Mouse (Mus musculus) skeletal muscle tissue, adult 2 months (tissue): ENCODE data around the gene Cdk18.

Experiments used
- DNase-seq: peaks from one replicate; pipeline ENCODE4 v3.0.0-alpha.2; 2012; ENCODE audit warnings: low read depth, low spot score

Cdk18 gene

DNA sequence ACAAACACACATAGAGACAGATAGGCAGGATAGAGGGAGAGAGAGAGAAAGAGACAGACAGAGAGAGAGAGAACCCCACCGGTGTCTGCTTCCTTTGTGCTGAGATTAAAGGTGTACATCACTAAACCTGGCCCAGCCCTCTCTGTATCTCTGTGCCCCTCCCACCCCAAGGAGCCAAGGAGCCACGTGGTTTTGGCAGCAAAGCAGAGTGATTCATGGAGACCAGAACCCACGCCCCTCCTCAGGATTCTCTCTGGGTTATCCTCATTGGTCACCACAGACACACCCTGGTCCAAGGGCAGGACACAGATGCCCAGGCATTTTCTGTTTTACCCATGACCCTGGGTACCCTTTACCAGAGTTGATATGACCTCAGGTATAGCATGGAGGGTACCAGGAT, 26.4 kb downstream of the Cdk18 start:
- DNase-seq, result no peak

DNA sequence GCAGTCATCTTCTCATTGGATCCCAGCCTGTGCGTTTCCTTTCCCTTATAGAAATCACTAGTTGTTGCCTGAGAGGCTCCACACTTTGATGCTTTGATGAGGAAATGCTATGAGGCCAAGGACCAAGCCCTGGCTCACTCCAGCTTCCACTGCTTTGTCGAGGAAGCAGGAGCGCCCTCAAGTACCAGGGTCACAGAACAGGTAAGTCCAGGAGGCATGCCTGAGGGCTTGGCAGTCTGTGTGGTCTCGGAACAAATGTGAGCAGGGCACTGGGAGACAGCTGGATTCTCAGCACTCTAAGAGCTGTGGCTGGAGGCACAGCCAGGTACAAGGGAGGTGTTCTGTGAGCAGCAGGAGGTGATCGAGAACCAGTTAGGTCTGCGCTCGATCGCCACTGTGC, 27.1 kb downstream of the Cdk18 start:
- DNase-seq, result no peak

DNA sequence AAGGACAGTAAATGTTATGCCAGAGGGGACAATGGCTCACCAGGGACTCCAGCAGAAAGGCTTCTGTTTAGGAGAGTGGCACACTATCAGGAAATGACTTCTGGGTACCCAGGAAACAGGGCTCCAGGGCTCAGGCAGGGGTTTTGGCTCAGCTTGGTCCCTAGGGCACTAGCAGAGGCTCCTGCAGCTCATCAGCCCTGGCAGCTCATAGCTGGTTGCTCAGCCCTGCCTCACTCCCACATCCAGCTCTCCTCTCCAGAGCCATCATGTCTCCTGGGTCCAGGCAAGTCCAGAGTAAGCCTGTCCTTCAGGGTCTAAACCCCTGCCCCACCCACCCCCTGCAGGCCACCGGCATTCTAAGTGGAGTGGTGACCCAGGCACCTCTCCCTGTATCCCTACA, 28.1 kb downstream of the Cdk18 start:
- no peak for DNase-seq

DNA sequence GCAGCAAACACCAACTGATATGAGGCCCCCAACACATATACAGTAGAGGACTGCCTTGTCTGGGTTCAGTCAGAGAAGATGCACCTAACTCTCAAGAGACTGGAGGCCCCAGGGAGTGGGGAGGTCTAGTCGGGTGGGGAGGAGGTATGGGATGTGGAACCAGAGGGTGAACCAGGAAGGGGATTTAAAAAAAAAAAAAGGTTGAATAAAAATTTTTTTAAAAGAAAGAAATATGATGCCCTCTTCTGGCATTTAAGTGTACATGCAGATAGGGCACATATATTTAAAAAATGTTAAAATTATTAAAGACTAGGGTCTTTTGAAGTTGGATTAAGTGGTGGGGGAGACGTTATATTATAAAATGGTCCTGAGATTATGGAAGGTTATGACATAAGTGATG, 30.1 kb downstream of the Cdk18 start:
- DNase-seq, result no peak

DNA sequence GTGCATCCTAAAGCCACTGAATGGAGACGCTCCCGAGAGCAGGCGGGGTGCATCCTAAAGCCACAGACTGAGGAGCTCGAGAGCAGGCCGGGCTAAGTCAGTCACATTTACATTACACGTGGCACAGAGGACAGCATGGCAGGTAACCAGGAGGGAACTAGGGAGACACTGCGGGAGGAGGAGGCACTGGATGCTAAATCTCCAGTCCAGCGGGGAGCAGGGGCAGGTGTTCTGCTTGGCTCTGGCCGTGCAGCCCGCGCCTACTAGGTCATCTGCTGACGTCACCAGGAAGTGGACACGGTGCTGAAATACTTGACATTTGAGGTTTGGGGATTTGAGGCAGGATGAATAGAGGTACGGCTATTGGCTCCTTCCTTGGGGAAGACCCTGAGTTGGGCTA, 35.1 kb downstream of the Cdk18 start:
- DNase-seq, result no peak

DNA sequence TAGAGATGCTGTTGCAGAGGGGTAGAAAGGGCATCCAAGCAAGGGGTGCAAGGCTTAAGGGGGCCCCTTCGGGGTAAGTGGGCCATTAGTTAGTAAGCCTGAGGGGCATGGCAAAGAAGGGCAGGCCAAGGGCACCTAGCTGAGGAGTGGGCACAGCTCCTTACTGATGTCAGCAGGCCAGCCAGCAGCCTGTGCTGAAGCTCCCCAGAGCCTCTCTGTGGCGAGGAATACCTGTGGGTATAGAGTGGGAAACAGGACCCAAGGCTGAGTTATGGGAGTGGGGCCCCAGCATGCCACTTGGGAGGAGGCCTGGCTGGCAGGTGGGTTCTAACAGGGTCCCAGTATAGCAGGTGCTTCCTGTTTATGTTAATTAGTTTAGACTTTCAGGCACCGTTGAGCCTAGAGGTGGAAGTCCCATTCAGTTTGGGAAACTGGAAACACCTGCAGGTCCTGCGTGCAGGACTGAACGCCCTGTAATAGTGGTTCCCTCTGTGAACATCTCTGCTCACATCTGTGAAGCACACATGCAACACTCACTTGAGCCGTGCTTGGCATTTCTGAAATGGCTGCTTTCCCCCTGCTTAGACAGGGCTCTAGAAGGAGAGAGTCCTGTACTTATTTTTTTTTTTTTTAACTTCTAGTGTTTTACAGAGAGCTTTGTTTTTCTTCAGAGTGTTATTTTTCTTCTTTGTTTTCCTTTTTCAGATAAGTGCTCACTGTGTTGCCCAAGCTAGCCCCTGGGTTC, 37.4 kb downstream of the Cdk18 start:
- no peak for DNase-seq

DNA sequence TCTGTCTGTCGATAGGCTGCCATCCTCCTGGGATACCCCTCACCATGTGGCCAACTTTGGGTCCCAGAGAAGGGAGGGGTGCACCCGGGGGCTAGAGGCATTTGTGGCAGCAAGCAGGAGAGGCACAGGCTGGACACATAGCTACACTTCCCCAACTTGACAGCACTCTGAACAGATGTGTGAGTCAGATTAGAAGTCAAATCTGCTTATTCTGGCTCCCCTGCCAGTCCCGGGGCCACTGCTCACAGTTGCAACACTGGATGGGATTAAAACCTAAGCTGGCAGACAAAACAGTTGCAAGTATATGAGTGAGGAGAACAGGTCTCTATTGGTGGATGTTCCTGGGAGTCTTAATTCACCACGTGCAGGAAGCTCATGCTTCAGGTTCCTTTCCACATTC, 39.7 kb downstream of the Cdk18 start:
- no peak for DNase-seq

DNA sequence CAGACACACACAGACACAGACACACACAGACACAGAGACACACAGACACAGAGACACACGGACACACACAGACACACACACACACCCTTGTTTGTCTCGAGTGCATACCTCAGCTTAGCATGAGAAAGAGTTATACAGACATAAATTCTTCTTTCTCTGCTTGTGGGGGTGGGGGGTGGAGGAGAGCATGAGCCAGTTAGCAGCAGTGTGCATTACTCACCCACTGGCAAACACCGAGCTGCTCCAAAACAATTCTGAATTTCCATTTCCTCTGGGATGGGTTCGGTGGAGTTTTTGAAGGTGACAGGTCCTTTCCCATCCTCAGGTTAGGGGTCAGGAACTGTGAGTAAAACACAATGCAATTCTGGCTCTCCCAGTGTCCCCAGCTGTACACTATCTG, 40.5 kb downstream of the Cdk18 start:
- no peak for DNase-seq

DNA sequence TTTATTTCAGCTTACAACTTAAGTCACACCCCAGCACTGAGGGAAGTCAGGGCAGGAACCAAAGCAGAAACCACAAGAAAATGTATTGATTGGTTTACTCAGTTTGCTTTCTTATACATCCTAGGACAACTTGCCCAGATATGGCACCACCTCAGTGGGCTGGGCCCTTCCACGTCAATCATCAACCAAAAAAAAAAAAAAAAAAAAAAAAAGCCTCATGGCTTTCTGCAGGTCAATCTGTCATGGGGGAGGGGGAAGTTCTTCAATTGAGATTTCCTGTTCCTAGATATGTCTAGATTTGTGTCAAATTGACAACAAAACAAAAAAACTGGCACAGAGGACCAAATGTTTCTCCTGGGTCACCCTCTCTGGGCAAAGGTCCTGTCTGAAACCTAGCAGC, 41.4 kb downstream of the Cdk18 start:
- no peak for DNase-seq

DNA sequence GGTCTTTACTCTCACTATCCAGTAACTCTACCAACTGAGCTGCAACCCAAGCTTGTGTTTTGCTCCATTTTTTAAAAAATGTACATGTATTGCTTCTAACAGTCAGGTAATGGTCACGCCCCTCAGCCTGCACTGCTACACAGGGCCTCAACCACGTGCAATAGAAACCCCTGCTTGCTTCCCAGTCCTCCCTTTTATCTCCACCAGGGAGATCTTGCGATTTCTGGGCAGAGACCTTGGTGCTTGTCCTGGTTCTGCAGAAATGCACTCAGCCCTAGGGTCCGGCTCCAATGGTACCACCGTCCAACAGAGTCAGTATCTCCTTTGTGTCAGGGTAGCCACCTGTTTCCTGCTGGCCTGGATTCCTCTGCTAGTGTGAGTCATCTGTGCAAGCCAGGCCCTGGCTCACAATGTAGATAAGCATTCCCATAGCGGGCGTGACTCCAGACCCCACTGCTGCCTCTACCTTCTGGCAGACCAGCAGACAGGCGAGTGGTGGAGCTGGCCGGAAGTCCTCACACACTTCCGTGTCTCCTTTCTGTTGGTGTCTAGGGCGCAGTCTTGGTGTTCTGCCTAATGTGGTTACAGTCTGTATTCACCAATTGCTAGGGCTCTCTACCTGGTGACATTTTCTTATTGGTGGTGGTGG, 44.0 kb downstream of the Cdk18 start:
- peak; percentile 16 for DNase-seq

DNA sequence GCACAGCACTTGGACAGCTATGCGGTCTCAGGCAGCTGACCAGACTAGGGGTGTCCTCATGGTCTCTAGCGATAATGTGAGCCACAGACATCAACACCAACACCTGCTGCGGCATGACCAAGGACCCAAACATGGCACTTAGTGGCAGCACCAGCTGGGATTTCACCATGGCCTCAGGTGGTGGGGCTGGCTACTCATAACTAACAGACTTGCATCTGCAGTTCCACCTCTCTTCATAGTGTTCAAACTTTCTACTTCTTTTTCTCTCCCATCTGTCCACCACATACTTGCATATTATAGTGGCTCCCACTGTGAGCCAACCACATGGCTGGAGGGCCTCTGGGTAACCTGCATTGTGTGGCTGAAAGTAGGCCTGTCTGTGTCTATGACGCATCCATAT, 46.2 kb downstream of the Cdk18 start:
- no peak for DNase-seq

DNA sequence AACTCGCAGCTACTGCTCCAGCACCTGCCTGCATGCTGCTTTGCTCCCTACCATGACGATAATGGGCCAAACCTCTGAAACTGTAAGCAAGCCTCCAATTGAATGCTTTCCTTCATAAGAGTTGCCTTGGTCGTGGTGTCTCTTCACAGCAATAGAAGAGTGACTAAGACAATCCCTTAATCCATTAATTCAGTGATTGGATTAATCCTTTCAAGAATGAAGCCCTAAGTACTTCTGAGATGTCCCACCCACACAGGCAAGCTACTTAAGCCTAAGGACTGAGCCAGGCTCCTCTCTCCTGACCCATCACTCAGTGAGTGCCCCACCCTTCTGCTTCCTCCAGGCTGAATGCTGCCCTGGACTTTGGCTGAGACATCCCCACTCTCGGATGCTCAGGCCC, 49.2 kb downstream of the Cdk18 start:
- DNase-seq, result no peak

DNA sequence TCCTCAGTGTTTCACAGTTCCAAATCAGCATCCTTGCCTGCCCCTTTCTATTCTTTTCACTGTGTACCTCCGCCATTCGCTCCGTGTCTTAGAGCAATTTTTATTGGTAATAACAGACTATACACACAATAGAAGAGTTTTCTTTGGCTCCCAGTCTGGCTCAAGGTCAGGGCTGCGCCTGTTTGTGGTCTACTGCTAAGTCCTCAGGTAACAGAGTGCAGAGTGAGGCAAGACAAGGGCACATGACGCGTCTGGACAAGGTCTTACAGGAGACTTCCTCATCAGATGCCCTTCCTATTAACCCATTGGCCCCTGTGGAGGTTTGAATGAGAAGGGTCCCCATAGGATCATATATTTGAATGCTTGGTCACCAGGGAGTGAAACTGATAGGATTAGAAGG, 49.7 kb downstream of the Cdk18 start:
- no peak for DNase-seq

DNA sequence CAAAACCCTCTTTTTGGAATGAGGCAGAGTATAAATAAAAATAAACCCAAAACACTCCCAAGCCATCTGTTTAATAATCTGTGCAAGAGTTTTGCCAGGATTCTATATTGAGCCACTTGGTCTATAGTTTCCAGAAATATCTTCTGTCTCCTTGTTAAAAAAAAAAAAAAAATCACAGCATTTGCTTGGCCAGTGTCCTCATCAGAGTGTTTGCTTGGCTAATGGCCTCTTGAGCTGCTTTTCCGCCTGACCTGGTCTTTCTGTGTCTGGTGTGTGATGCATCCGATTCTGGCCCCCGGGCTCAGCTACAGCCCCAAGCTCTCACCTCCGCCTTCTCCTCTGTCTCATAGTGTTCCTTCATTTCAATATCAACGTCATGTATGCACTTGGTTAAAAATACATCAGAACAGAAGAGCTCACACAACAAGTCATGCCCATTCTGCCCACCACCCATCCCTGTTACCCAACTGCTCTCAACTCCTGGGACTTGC, 51.3 kb downstream of the Cdk18 start:
- no peak for DNase-seq

DNA sequence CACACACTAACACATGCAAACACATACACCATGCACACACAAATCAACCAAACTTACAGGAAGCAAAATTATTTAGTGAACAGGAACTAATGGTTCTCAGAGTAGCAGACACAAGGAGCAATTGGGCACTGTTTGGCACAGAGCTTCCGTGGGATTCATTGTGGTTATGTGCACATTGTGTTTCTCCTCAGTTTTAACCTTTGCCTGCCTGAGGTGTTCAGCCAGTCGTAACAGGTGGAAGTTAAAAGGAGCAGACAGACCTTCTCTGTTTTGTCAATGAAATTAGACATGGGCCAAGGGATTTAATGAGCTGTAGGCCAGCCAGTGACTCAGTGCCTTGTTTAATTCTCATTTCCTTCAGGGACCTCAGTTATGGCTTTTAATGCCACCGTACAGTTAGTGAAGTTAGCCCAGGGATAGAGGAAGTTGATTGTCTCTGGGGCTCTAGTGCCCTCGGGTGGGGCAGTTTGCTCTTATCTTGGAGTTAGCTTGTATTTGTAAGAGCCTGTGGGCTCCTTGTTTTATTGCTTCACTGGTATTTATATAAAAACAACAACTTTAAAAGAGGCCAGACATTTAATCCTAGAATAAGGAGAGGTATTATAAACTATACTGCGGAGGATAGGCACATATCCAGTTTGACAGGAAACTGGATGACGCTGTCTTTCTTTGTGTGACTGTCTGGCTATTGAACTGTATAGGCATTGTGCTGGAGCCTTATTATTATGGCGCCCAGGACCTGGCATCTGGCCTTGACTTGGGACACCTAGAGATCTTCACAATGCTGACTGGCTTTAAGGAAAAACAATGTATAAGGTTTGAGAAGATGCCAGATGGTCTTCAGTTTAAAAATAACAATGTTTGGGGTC, 54.1 kb downstream of the Cdk18 start:
- no peak for DNase-seq

DNA sequence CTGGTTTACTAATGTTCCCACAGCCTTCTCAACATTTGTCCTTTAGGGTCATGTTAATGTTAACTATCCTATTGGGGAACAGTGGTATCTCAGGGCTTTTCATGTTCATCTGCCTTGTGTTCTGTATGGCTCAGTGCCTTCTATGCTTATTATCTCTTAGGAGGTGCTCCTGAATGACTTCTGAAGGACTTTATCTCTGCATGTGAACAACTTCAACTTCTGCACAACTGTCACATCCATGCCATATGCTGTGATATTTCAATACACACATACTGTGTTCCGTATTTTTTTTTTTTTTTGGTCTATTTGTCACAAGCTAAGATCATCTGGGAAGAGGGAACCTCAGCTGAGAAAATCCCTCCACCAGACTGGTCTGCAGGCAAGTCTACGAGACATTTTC, 61.1 kb downstream of the Cdk18 start:
- no peak for DNase-seq

DNA sequence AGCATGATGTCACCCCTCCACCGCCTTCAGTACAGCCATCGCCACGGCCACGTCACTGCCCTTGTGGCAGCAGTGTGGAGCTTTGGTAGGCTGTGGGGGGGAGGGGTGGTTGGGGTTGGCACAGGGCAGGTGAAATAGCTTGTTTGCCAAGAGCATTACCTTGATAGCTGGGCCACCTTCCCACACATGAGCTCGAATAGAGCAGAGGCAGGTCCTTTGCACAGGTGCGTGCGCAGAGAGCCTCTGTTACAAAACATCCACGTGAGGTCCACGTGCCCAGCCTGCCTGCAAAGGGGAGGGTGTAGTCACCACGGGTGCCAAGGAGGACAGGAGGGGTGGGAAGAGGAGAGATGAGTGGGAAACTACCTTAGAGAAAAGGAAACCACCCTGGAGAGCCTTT, 63.9 kb downstream of the Cdk18 start:
- no peak for DNase-seq

DNA sequence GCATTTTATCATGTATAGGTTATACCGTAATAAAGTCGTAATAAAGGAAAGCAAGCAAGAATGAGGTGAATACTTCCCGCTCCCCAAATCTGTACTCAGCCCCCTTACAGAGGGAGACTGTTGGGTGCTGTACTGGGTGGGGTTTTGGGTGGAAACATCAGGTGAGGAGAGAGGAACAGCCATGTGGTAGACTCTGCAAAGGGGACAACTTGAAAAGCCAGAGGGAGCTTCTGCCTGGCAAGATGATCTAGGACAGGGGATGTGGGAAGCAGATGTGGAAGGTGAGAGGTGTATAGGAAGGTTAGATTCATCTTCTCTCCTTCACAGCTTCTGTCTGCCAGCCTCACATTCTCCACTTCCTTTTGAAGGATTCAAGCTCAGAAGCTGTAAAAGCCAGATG, 68.8 kb downstream of the Cdk18 start:
- DNase-seq, result no peak

DNA sequence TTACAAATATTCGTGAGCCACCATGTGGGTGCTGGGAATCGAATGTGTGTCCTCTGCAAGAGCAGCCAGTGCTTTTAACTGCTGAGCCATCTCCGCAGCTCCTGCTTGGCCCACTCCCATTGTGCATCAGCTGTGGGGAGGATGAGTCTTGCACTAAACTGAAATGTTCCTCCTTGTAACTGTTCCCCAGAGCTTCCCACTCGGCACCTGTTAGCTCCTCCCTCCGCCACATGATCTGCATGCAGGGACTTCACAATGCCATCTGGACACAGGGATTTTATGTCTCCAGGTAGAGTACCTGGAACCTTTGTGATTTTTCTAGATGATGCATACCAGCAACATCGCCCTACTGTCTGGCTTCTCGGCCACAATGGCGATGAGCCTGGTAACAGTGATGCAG, 70.0 kb downstream of the Cdk18 start:
- DNase-seq, result no peak

DNA sequence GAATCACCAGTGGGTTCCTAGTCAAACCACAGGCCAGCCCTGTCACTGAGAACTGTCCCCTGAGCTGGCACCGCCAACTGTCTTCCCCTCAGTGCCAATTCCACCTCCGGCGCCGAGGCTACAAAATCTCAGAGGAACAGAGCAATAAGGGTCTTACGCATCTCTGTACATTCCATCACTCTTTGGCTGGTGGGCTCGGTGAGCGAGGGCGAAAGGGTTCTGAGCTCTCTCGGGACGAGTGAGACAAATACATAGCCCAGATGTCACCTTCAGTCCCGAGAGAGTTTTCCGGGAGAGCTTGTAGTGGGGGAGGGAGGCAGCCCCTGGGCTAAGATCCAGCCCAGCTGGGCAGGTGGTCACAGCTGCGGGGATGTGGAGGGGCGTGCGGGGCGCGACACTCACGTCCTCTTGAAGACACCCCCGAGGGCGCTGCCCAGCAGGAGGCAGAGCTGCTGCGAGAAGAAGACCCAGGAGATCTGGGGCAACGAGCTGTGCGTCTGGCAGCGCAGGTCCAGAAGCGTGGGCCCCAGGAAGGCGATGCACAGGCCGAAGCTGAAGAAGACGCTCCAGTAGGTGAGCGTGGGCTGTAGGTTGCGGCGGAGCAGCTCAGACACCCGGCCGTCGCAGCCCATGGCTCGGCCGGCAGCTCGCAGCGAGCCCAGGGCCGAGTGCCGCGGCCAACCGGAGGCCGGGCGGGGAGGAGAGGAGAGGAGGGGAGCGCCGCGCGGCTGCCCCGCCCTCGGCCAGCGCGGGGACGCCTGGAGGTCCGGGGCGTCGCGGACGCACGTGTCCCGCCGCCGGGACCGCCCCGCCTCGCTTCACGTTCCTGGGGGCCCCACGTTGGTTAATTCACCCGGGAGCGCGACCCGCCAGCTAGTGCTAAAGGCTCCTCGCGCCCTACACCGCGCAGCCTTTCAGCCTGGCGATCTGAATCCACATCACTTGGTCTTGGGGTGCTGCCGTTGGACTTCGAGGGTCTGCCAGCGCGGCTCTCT, 71.9 kb downstream of the Cdk18 start, which contains the start of gene Mfsd4a:
Gene Mfsd4a, minus strand, starts transcription at position 802 of the 995 bp plus-strand sequence.
- DNase-seq, result peak; percentile 7

DNA sequence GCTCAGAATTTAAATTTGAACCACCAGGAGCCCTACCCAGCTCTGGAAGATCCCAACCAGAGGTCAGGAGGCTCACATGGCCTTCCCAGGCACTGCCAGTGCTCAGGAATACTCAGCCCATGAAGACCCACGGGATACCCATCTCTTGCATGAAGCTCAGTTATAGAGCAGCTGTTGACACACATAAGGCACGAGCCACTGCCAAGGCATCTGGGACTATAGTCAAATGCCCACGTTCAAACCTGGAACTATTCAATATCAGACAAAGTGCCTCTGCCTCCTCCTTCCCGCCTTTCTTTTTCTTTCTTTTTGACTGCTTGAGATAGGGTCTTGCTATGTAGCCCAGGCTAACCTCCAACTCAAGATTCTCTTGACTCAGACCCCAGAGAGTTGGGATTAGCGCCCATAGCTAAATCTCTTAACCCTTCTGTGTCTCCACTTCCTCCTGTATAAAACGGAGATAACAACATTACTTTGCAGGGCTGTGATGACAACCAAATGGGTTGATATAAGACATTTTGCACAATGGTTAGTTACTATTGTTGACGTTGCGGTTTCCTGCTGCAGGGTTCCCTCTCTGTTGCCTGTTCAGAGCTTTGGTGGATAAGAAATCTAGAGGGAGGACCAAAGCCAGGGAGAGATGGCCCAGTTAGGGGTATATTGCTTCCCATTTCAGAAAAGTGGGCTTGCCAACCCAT, 73.9 kb downstream of the Cdk18 start:
- DNase-seq, result no peak
